Mouse (Mus musculus): ENCODE measurements around the gene Zfp408. TPM values are rescaled to one million over a fixed set of nuclear protein-coding genes. Genes with fewer than 3 reads are reported as not detected.
A peak's percentile ranks its signal among the peaks of the same experiment; 100 is the strongest.

The Zfp408 gene
- 5.1 and 5.4 TPM in 2 replicates for polyA plus RNA-seq (2014; fragmentation: Nextera tagmentation; extraction: Ambion mirVana)

- DNase-seq (ENCODE audit: low spot score) (peak; percentile 98), ATAC-seq (replicated peaks; ENCODE audit: low FRiP score) (peak; percentile 91)
- Histone ChIP-seq H3K4me1 (replicated peaks; ENCODE audit: control insufficient read depth, insufficient read depth, low read length) (peaks cover 14% of the 10 kb centered on the region), H3K9me3 (ENCODE audit: control insufficient read depth, low read length) (no peaks in the 10 kb centered on the region), H3K4me2 (peak within 1 kb of the TSS; percentile 97), H3K27ac (ENCODE audit: low read depth, low read length) (peak within 1 kb of the TSS; percentile 78), H3K27me3 (replicated peaks; ENCODE audit: control insufficient read depth, insufficient read depth, low read length) (no peaks in the 10 kb centered on the region), H3K4me3 (ENCODE audit: low read depth, low read length) (peak within 1 kb of the TSS; percentile 86), H3K9ac (ENCODE audit: low read depth, low read length) (peak within 1 kb of the TSS; percentile 88), H3K36me3 (ENCODE audit: control insufficient read depth, insufficient read depth, low read length) (peaks cover 38% of the 10 kb centered on the region)
- under 1% methylated on average over 44 of the region's 44 CpGs for WGBS
Observed at GRCm38 (mm10) chr2:91649553-91650359, at the start of gene Zfp408, which contains the start of gene Arhgap1. Zfp408 (minus strand) TSS chr2:91649791. Arhgap1 (plus strand) TSS chr2:91649860.

- no peak overlapping the region for H3K9ac ChIP-seq (ENCODE audit: low read depth, low read length)
- H3K9me3 ChIP-seq (ENCODE audit: control insufficient read depth, low read length) = no peaks in the 10 kb centered on the region
- H3K4me1 ChIP-seq (replicated peaks; ENCODE audit: control insufficient read depth, insufficient read depth, low read length) = no peaks in the 10 kb centered on the region
- no peak overlapping the region for H3K27ac ChIP-seq (ENCODE audit: low read depth, low read length)
- 71% methylated on average over 1 of the region's 1 CpGs for WGBS
- DNase-seq (ENCODE audit: low spot score) = no peak
- no peak overlapping the region for H3K4me3 ChIP-seq (ENCODE audit: low read depth, low read length)
- H3K27me3 ChIP-seq (replicated peaks; ENCODE audit: control insufficient read depth, insufficient read depth, low read length) = no peaks in the 10 kb centered on the region
- H3K4me2 ChIP-seq = no peak overlapping the region
- no peak for ATAC-seq (replicated peaks; ENCODE audit: low FRiP score)
- H3K36me3 ChIP-seq (ENCODE audit: control insufficient read depth, insufficient read depth, low read length) = no peaks in the 10 kb centered on the region
Observed at GRCm38 (mm10) chr2:91699225-91699624, 49.6 kb upstream of the Zfp408 start.

GRCm38 (mm10) chr2:91696225-91696590 lies 46.6 kb upstream of the Zfp408 start:
- Histone ChIP-seq H3K27ac (ENCODE audit: low read depth, low read length) (no peak overlapping the region), H3K36me3 (ENCODE audit: control insufficient read depth, insufficient read depth, low read length) (no peaks in the 10 kb centered on the region), H3K4me1 (replicated peaks; ENCODE audit: control insufficient read depth, insufficient read depth, low read length) (no peaks in the 10 kb centered on the region), H3K4me2 (no peak overlapping the region), H3K27me3 (replicated peaks; ENCODE audit: control insufficient read depth, insufficient read depth, low read length) (no peaks in the 10 kb centered on the region), H3K4me3 (ENCODE audit: low read depth, low read length) (no peak overlapping the region), H3K9me3 (ENCODE audit: control insufficient read depth, low read length) (no peaks in the 10 kb centered on the region), H3K9ac (ENCODE audit: low read depth, low read length) (no peak overlapping the region)
- DNase-seq (ENCODE audit: low spot score) (no peak), ATAC-seq (replicated peaks; ENCODE audit: low FRiP score) (no peak)
- 79% methylated on average over 1 of the region's 1 CpGs for WGBS

GRCm38 (mm10) chr2:91695436-91696224 lies 46.0 kb upstream of the Zfp408 start:
- Histone ChIP-seq H3K4me3 (ENCODE audit: low read depth, low read length) (no peak overlapping the region), H3K27ac (ENCODE audit: low read depth, low read length) (no peak overlapping the region), H3K9me3 (ENCODE audit: control insufficient read depth, low read length) (no peaks in the 10 kb centered on the region), H3K4me1 (replicated peaks; ENCODE audit: control insufficient read depth, insufficient read depth, low read length) (no peaks in the 10 kb centered on the region), H3K27me3 (replicated peaks; ENCODE audit: control insufficient read depth, insufficient read depth, low read length) (no peaks in the 10 kb centered on the region), H3K9ac (ENCODE audit: low read depth, low read length) (no peak overlapping the region), H3K36me3 (ENCODE audit: control insufficient read depth, insufficient read depth, low read length) (no peaks in the 10 kb centered on the region), H3K4me2 (no peak overlapping the region)
- WGBS = 84% methylated on average over 10 of the region's 10 CpGs
- no peak for DNase-seq (ENCODE audit: low spot score)
- no peak for ATAC-seq (replicated peaks; ENCODE audit: low FRiP score)

GRCm38 (mm10) chr2:91689452-91689851 lies 39.9 kb upstream of the Zfp408 start:
- H3K4me1 ChIP-seq (replicated peaks; ENCODE audit: control insufficient read depth, insufficient read depth, low read length) = no peaks in the 10 kb centered on the region
- H3K9ac ChIP-seq (ENCODE audit: low read depth, low read length) = no peak overlapping the region
- DNase-seq (ENCODE audit: low spot score) (no peak), ATAC-seq (replicated peaks; ENCODE audit: low FRiP score) (no peak)
- no peak overlapping the region for H3K4me3 ChIP-seq (ENCODE audit: low read depth, low read length)
- peaks cover 4% of the 10 kb centered on the region; the same call in 1 of the 2 replicates for H3K36me3 ChIP-seq (ENCODE audit: control insufficient read depth, insufficient read depth, low read length)
- H3K9me3 ChIP-seq (ENCODE audit: control insufficient read depth, low read length) = no peaks in the 10 kb centered on the region
- H3K27ac ChIP-seq (ENCODE audit: low read depth, low read length) = no peak overlapping the region
- H3K27me3 ChIP-seq (replicated peaks; ENCODE audit: control insufficient read depth, insufficient read depth, low read length) = no peaks in the 10 kb centered on the region
- 91% methylated on average over 7 of the region's 7 CpGs for WGBS
- H3K4me2 ChIP-seq = no peak overlapping the region

- no peaks in the 10 kb centered on the region for H3K4me1 ChIP-seq (replicated peaks; ENCODE audit: control insufficient read depth, insufficient read depth, low read length)
- H3K36me3 ChIP-seq (ENCODE audit: control insufficient read depth, insufficient read depth, low read length) = peaks cover 6% of the 10 kb centered on the region; the same call in 1 of the 2 replicates
- H3K9ac ChIP-seq (ENCODE audit: low read depth, low read length) = no peak overlapping the region
- H3K4me3 ChIP-seq (ENCODE audit: low read depth, low read length) = no peak overlapping the region
- WGBS = 84% methylated on average over 8 of the region's 8 CpGs
- no peak overlapping the region for H3K4me2 ChIP-seq
- H3K27ac ChIP-seq (ENCODE audit: low read depth, low read length) = no peak overlapping the region
- no peak for DNase-seq (ENCODE audit: low spot score)
- no peaks in the 10 kb centered on the region for H3K27me3 ChIP-seq (replicated peaks; ENCODE audit: control insufficient read depth, insufficient read depth, low read length)
- no peak for ATAC-seq (replicated peaks; ENCODE audit: low FRiP score)
- H3K9me3 ChIP-seq (ENCODE audit: control insufficient read depth, low read length) = no peaks in the 10 kb centered on the region
Observed at GRCm38 (mm10) chr2:91683919-91684318, 34.3 kb upstream of the Zfp408 start.

- Histone ChIP-seq H3K9me3 (ENCODE audit: control insufficient read depth, low read length) (no peaks in the 10 kb centered on the region), H3K27ac (ENCODE audit: low read depth, low read length) (no peak overlapping the region), H3K4me2 (no peak overlapping the region), H3K27me3 (replicated peaks; ENCODE audit: control insufficient read depth, insufficient read depth, low read length) (no peaks in the 10 kb centered on the region), H3K4me1 (replicated peaks; ENCODE audit: control insufficient read depth, insufficient read depth, low read length) (no peaks in the 10 kb centered on the region), H3K4me3 (ENCODE audit: low read depth, low read length) (no peak overlapping the region), H3K36me3 (ENCODE audit: control insufficient read depth, insufficient read depth, low read length) (peaks cover 6% of the 10 kb centered on the region; the same call in 1 of the 2 replicates), H3K9ac (ENCODE audit: low read depth, low read length) (no peak overlapping the region)
- peak; percentile 60; the same call in 1 of the 2 replicates for ATAC-seq (replicated peaks; ENCODE audit: low FRiP score)
- 59% methylated on average over 4 of the region's 4 CpGs for WGBS
- DNase-seq (ENCODE audit: low spot score) = no peak
Observed at GRCm38 (mm10) chr2:91682850-91683249, 33.3 kb upstream of the Zfp408 start.

- Histone ChIP-seq H3K9ac (ENCODE audit: low read depth, low read length) (no peak overlapping the region), H3K4me2 (no peak overlapping the region), H3K9me3 (ENCODE audit: control insufficient read depth, low read length) (no peaks in the 10 kb centered on the region), H3K27me3 (replicated peaks; ENCODE audit: control insufficient read depth, insufficient read depth, low read length) (no peaks in the 10 kb centered on the region), H3K27ac (ENCODE audit: low read depth, low read length) (no peak overlapping the region), H3K4me1 (replicated peaks; ENCODE audit: control insufficient read depth, insufficient read depth, low read length) (no peaks in the 10 kb centered on the region), H3K36me3 (ENCODE audit: control insufficient read depth, insufficient read depth, low read length) (peaks cover 5% of the 10 kb centered on the region; the same call in 1 of the 2 replicates), H3K4me3 (ENCODE audit: low read depth, low read length) (no peak overlapping the region)
- ATAC-seq (replicated peaks; ENCODE audit: low FRiP score) (no peak), DNase-seq (ENCODE audit: low spot score) (no peak)
Observed at GRCm38 (mm10) chr2:91676961-91677360, 27.4 kb upstream of the Zfp408 start.

All from liver, embryonic 11.5 days (tissue).